Mouse (Mus musculus): ENCODE results near the gene Rps10.

GRCm38 (mm10) chr17:27643756-27644155 is 7.3 kb upstream of the Rps10 start:
- no peak for TF ChIP-seq GATA1 (IDR thresholded peaks at IDR 0.05; ENCODE audit: borderline replicate concordance, low read length)
- no peak for TF ChIP-seq FLI1 (IDR thresholded peaks at IDR 0.05; ENCODE audit: low read length)

Measured in megakaryocyte, embryonic 14.5 days (primary cell).